Mouse (Mus musculus) lung, adult 2 months (tissue): ENCODE data around the gene Dusp6. TPM values are rescaled to one million over a fixed set of nuclear protein-coding genes. Genes with fewer than 3 reads are reported as not detected.
A peak's percentile ranks its signal among the peaks of the same experiment; 100 is the strongest.

ENCODE experiments used
- DNase-seq: peaks from one replicate; pipeline ENCODE4 v3.0.0; 2022
- H3K4me1 ChIP-seq: fragments of 200-500 bp; 2 replicates; pipeline ENCODE4 v1.6.1; 2011; ENCODE audit warnings: low read length; ENCODE audit not compliant: control insufficient read depth, insufficient read depth
- H3K4me3 ChIP-seq: fragments of 200-500 bp; replicated peaks from 2 replicates; pipeline ENCODE3; 2011; ENCODE audit warnings: low read depth, mild to moderate bottlenecking, control low read depth, low read length; ENCODE audit errors: extremely low read depth
- CTCF ChIP-seq: fragments of 200-500 bp; IDR thresholded peaks from 2 replicates; pipeline ENCODE4 v1.5.1; 2011; ENCODE audit warnings: mild to moderate bottlenecking, low read length, control low read depth; ENCODE audit not compliant: insufficient read depth
- POLR2A ChIP-seq: fragments of 200-500 bp; IDR thresholded peaks from 2 replicates; pipeline ENCODE4 v1.6.1; 2011; ENCODE audit warnings: low read depth, mild to moderate bottlenecking, control low read depth, low read length, borderline replicate concordance; ENCODE audit errors: extremely low read depth
- WGBS: fragments of 180-500 bp; shearing (Covaris S2); methylation state at CpG from one replicate; pipeline ENCODE4 v1.1.7; 2018; 5-methylcytosine and 5-hydroxymethylcytosine counted together
- polyA plus RNA-seq: library from polyadenylated mRNA; depleted of rRNA; stranded (reverse); fragments of >200 nt; gene quantifications from 2 replicates; pipeline ENCODE4 v1.2.3, GENCODE M21; 2012

Gene Dusp6
- polyA plus RNA-seq, 1 experiment = 85.4 TPM

DNA sequence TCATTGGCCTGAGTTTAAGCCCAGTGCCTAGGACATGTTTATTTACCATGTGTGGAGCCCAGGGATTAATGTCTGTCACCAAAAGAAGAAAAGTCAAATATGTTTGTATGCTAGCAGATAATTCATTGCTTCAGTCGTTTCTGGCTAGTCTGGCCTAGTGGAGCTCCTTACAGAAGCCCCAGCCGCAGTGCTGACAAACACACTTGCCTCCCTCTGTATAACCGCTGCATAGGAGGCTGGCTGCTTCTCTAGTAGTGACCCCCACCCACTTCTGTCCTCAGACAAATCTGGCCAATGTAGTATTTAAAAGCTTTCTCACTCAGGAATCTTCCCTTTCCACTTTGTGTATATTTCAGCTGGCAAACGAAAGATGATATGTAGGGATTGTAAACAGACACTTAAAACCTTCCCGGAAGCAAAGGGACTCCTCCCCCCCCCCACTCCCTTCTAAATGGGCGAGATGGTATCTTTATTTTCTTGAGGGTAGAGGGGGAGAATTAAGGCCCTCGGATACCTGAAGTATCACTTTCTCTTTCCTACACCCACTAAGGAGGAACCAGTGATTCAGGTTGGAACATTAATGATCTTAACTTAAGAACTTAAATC lies 18.3 kb upstream of the Dusp6 start:
- H3K4me1 ChIP-seq = no peaks in the 10 kb centered on the region; the same call in none of the 2 replicates
- DNase-seq = no peak
- 24% methylated on average over 7 of the region's 7 CpGs for WGBS
- no peak overlapping the region for H3K4me3 ChIP-seq
- TF ChIP-seq CTCF = no peak
- TF ChIP-seq POLR2A = no peak

DNA sequence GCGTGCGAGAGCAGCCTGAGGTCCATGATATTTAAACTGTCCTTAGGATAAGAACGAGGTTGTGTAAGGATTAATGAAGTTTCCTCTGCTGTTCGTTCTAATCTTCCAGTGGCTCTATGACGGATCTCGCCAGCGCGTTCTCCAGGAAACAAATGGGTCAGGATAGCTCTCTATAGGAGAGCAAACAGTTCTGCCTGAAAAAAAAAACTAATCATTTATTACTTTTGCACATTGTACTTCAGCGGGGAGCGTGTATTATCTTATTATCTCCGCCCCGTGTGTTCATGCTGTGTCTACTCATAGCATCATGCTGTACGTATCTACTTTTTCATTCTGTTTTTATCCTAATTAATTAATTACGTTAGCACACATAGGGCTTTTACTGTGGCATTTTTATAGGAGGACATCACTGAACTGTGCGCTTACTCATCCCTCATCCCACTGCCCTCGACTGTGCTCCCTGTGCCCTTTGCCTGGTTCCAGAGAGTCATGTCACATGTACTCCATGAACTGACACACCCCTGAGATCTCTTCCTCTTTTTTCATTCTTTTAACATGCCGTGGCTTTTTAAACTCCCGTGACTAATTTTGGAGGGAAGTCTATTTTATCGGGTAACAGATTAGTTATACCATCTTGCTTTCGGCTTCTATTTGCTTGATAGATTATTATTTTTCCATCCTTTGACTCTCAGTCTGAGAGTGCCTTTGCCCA lies 16.1 kb upstream of the Dusp6 start:
- no peak overlapping the region for H3K4me3 ChIP-seq
- 80% methylated on average over 20 of the region's 20 CpGs for WGBS

DNA sequence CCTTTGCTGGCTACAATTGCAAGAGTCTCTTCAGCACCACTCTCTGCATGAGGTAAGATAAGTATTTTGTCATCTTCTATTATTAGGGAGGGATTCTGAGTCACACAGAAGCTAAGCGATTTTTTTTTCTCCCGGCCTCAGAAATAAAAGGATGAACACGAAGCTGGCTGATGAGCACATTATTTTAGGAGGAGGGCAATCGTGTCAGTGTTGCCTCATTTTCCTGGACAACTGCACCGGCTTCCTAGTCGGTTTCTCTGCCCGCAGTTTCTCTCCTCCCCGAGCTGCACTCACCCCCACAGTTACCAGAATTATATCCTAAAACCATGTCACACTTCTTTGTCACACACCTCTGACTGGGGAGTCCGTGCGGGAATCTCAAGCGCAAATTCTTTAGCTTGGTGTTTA lies 12.2 kb upstream of the Dusp6 start:
- WGBS = 42% methylated on average over 11 of the region's 11 CpGs
- TF ChIP-seq CTCF = no peak
- no peak for TF ChIP-seq POLR2A
- H3K4me1 ChIP-seq = no peaks in the 10 kb centered on the region
- no peak overlapping the region for H3K4me3 ChIP-seq
- DNase-seq = no peak

More for the DNA sequence above, 16.1 kb upstream of the Dusp6 start:
- no peak for DNase-seq
- TF ChIP-seq CTCF = no peak
- TF ChIP-seq POLR2A = no peak
- H3K4me1 ChIP-seq = no peaks in the 10 kb centered on the region; the same call in 1 of the 2 replicates

DNA sequence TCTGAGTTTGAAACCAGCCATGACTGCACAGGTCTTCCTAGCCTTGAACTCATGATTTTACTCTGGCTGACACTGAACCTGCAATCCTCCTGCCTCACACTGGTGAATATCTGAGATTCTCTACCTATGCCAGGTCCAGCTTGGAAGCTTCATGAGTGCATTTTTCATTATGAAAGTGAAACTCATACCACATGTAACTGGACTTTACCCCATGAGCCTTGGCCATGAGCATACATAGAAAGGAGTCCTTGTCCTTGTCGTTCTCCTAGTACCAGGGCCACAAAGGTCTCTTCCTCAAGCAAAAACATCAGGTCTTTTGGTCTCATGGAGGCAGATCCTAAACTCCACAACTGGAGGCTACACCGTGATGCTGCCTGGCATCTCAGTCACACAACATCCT lies 9.6 kb upstream of the Dusp6 start:
- no peak for TF ChIP-seq CTCF
- TF ChIP-seq POLR2A = no peak
- DNase-seq = no peak
- WGBS = 87% methylated on average over 2 of the region's 2 CpGs

DNA sequence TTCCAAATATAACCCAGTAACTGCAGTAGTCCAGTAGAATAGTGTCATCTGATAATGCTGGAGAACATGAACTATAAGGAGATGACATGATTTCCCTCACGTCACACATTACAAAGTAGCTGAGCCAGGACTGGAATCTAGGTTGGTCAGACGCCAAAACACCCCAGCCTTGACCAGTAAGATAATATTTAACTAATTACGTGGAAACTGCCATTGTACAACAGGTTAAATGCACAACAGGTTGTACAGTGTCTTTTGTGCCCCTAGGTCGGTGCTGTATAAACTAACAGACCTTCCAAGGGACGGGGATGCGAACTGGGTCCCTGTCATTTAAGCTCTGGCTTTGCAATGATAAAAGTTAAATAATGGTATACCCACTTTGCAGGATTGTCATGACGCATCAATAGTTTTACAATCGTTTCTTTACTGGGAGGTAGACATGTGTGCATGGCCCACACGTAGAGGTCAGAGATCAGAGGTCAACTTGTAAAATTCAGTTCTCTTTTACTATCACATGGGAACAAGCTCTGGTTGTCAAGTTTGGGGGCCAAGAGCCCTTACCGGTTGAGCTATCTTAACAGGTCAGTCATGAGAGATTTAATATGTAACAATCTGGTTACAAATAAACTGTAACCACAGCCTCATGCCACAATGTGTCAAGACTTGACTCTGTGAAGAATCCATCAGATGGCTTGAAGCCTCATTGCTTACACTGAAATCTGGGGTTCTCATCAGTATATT lies 7.0 kb upstream of the Dusp6 start:
- Histone ChIP-seq H3K4me1 (no peaks in the 10 kb centered on the region), H3K4me3 (no peak overlapping the region)
- no peak for TF ChIP-seq POLR2A
- TF ChIP-seq CTCF = no peak
- no peak for DNase-seq
- 76% methylated on average over 10 of the region's 10 CpGs for WGBS

More for the DNA sequence above, 9.6 kb upstream of the Dusp6 start:
- no peak overlapping the region for H3K4me3 ChIP-seq
- no peaks in the 10 kb centered on the region for H3K4me1 ChIP-seq

DNA sequence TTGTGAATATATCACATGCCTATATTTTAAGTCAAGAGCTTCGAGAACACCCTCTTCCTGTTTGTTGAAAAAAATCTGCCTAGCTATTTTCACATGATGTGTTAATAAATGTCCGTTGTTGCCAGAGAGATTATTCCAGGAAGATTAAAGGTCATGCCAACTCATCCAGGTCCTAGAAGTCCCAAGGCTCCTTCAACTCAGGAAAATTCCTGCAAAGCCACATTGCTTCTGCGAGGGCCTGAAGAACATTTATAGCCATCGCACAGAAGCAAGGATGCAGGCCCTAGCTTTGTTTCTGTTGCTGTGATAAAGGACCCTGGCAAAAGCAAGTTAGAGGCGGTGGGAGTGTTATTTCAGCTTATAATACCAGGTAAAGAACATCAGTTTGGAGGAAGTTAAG lies 5.5 kb upstream of the Dusp6 start:
- Histone ChIP-seq H3K4me1 (no peaks in the 10 kb centered on the region), H3K4me3 (no peak overlapping the region)
- DNase-seq = no peak
- TF ChIP-seq POLR2A (no peak), CTCF (no peak)
- 58% methylated on average over 5 of the region's 5 CpGs for WGBS

DNA sequence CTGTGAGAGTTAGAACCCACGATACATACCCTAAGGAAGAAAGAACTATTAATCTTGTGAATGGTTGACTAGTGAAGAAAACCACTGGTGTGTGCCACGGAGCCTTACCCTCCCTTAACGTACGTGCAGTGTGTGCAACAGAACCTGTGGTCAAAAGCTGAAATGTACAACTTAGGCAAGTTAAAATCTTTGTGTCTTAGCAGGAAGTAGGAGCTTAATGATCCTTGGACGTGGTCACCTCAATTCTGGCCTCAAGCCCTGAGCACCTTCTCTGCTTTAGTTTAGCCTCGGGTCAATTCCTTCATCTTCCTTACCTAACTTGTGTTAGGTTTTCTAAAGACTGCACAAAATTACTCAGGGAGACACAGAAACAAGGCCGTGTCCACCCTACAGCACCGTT lies 3.2 kb upstream of the Dusp6 start:
- TF ChIP-seq CTCF (no peak), POLR2A (no peak)
- 81% methylated on average over 8 of the region's 8 CpGs for WGBS

DNA sequence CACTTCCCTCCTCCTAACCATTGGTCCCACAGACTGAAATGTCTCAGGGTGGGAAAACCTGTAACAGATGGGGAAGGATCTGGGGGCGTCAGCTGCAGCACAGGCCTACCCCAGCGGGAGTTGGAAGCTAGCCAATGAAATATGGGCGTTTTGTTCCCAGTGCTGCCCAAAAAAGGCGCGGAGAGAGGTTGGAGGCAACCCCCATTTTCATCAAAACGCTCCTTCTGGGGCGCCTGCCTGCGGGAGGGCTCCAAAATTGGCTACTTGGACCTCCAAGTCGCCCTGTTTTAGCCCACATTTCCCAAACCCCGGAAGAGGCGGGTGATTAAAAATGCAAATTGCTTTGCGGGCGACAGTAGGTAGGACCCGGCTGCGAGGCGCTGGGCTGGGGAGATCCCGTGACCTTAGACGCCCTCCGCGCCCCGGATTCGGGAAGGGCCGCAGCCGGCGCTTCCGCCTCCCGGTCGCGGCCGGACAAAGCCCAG lies 1.8 kb upstream of the Dusp6 start:
- no peak for DNase-seq
- TF ChIP-seq POLR2A (no peak), CTCF (no peak)
- peak overlapping the region; percentile 76 for H3K4me3 ChIP-seq
- H3K4me1 ChIP-seq = peaks cover 4% of the 10 kb centered on the region; the same call in 1 of the 2 replicates
- under 1% methylated on average over 29 of the region's 30 CpGs for WGBS

More for the DNA sequence above, 3.2 kb upstream of the Dusp6 start:
- Histone ChIP-seq H3K4me1 (no peaks in the 10 kb centered on the region), H3K4me3 (no peak overlapping the region)
- no peak for DNase-seq

DNA sequence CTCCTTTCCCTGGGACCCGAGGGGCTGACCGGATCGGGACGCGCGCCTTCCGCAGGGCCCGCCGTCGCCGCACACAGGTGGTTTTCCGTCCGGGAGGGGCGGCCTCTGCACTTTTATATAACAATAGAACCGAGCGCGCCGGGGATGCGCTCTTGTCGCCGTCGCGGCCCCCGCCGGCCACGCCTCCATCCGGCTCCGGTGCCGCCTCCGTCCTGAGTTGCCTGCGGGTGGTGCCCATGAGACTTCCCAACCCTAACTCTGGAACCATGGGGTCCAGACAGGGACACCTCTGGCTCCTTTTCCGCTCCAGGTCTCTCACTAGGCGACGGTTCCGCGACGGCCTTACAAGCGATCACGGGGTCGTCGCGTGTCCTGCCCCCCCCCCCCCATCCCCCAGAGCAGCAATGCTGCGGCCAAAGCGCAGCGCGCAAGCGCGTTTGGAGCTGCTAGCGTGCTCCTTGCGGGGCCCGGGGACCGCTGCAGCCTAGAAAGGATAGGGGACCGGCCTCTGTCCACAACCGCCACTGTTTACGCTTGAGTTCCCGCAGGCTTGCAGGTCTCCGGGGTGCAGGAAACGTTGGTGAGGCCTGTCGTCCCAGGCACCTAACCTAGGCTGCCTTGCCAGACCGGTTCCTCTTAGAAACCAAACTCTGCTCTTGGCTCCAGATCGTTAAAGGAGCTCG lies 1.3 kb upstream of the Dusp6 start:
- peak; percentile 88 for DNase-seq
- H3K4me3 ChIP-seq = peak overlapping the region; percentile 76
- H3K4me1 ChIP-seq = peaks cover 4% of the 10 kb centered on the region; the same call in 1 of the 2 replicates
- TF ChIP-seq POLR2A (peak; percentile 80; the same call in 1 of the 2 replicates), CTCF (no peak)
- under 1% methylated on average over 62 of the region's 62 CpGs for WGBS

DNA sequence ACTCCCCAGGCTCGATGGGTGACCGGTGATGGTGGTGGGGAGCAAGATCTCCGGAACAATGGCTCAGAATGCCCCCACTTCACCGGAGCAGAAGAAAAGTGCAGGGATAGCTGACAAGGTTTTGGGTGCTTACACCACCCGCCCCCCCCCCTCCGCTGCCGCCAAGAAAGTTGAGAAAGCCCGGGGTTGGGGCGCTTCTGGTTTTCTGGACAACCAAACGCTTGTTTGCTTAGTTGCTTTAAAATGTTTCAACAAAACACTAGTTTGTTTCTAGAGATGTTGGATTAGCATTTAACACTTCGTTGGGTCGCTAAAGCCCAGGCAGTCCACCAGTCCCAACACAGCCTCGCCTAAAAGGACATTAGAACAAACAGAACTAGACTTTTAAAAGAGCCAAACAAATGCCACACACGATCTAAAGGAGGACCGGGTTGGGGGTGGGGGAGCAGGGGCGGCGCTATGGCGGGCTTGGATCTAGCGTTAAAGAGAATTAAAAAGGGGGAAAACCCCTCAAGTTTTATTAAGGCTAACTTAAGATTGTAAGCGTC lies 638 bp upstream of the Dusp6 start:
- Histone ChIP-seq H3K4me3 (peak overlapping the region; percentile 76), H3K4me1 (peaks cover 4% of the 10 kb centered on the region; the same call in 1 of the 2 replicates)
- no peak for DNase-seq
- under 1% methylated on average over 20 of the region's 20 CpGs for WGBS
- no peak for TF ChIP-seq CTCF
- no peak for TF ChIP-seq POLR2A
